Mouse (Mus musculus): ENCODE data around the gene Ctcf.

The Ctcf gene

DNA sequence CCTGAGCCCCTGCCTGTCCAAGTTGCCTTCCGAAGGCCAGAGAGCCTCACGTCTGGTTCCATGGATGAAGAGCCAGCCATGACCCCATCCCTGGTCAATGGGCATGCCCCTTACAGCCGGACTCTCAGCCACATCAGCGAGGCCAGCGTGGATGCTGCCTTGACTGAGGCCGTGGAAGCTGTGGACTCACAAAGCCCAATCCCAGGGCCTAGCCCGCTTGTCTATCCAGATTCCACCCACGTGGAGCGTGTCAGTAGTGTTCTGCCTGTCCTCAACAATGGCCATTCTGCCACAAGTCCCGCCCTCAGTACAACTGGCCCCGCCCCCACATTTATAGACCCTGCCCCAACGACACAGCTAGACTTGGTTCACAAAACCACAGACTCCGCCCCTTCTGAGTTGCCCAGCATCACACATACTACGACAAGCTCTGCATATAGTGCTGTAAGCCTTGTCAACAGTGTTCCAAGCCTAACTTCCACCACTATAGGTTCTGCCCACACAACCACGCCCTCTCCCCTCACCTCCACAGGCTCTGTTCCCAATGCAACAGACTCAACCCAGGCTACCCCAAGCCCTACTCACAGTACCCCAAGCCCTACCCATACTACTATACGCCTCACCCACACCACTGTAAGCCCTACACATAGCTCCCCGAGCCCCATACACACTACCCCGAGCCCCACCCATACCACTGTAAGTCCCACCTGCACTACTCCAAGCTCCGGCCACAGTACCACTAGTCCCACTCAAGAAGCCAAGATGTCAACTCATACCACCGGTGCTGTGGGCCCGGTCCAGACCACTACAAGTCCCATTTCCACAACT, 18.7 kb upstream of the Ctcf start:
- no peak for DNase-seq (ENCODE audit: extremely low spot score)

DNA sequence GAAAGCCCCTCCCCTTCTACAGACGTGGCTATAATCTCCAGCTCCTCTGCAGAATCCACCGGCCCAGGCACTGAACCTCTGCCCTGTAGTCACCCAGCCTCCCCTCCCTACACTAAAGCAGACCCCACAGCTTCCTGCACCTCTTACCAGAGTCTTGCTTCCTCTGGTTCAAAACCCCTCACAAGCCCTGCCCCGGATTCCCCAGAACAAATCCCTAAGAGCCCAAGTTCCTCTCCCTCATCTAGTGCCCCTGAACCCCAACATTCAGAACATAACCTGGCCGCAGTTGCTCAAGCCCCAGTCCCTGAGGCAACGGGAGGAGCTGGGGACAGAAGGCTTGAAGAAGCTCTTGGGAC, 18.1 kb upstream of the Ctcf start:
- DNase-seq (ENCODE audit: extremely low spot score), result no peak

DNA sequence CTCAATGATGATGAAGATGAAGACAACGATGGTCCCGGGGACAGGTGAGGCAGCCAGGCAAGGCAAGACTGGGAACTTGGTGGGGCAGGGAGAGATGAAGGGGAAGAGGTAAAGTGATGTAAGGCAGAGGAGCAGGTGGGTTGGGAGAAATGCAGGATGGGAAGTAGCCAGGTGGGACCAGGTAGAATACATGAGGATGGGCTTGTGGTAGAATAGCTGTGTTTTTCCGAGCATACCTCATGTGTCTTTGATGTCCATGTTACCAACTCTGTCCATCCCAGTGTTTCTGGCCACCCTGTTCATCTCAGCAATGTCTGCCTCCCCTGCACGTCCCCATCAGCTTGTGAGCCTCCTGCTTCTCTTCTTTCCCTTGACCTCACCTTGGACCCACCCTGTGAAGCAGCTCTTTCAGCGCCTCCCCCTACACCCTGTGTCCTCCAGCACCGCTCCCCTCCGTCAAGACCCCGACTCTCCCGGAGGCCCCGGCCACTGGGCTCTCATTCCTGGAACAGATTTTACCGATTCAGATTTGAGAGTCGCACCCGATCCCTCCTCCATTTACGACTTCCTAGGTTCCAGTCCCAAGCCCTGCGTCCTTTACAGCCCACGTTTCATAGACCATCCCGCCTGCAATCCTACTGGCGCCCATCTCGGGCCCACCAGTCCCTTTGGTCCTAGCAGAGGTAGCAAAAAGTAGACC, 17.3 kb upstream of the Ctcf start:
- no peak for DNase-seq (ENCODE audit: extremely low spot score)

DNA sequence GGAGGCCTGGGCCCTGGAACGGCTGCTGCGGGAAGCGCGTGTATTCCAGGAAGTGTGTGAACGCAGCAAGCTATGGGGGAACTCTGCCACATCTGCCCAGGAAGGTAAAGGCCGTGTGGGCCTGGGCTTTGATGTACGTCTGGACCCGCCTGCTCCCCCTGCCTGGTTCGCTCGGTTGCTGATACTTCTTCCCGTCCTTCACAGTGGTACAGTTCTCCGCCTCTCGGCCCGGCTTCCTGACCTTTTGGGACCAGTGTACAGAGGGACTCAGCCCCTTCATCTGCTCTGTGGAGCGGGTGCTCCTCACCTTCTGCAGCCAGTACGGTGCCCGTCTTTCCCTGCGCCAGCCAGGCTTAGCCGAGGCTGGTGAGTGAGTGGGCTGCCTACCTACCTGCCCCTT, 16.2 kb upstream of the Ctcf start:
- no peak for DNase-seq (ENCODE audit: extremely low spot score)

DNA sequence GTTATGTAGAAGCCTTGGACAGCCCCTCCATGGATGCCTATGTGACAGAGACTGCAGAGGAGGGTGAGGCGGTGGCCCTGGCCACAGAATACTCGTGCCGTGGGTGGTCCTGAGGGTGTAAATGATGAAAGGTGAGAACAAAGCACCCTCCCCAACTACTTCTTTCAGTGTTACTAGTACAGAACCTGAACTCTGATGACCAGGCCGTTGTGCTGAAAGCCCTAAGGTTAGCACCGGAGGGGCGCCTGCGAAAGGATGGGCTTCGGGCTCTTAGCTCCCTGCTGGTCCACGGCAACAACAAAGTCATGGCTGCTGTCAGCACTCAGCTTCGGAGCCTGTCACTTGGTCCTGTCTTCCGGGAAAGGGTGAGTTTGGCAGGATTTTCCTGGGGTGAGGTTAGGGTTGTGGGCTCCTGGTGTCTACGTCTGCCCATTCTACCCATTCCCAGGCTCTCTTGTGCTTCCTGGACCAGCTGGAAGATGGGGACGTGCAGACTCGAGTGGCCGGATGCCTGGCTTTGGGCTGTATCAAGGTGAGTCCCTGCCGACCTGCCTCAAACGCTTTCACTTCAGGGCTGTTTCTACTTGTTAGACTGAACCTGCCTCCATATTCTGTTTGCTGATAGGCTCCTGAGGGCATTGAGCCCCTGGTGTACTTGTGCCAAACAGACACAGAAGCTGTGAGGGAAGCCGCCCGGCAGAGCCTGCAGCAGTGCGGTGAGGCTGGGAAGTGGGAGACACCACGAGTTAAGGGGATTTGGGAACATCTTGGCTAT, 15.2 kb upstream of the Ctcf start:
- DNase-seq (ENCODE audit: extremely low spot score), result no peak

DNA sequence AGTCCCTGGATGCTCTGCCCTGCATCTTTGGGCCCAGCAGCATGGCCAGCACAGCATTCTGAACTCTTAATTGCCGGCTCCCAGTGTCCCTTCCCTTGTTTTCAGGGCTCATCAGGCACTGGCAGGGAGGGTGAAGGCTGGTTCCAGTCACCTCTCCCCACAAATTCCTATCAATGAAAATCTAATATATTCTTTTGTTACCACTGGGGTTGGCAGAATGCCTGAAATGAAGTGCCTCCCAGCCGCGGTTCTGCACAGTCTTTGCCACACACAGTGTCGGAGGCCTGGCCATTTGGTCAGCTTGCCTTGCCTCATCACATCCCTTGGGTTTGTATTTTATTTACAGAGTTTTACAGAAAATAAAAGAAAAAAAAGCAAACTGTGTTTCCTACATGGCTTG, 14.5 kb upstream of the Ctcf start:
- DNase-seq (ENCODE audit: extremely low spot score), result no peak

DNA sequence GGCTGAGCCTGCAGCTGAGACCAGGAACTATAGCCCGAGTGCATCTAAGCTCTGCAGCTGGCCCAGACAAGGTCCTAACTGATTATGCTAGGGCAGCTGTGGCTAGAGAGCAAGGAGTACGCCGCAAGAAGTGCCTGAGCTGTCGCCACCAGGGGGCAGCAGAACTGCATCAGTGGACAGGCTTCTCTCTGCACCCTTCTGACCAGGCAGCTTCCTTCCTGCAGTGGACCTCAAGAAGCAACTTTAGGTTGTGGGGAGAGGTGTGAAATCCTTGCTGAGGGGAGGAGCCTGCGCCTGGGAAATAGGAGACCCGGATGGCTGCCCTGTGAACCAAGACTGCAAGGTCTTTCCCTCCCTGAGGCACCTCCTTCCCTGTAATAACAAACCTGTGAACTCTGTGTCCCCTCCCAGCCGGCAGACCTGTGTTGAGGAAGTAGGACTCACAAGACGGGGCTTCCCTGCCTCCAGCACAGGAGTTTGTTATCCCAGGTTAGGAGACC, 13.9 kb upstream of the Ctcf start:
- peak; percentile 92 for DNase-seq (ENCODE audit: extremely low spot score)

DNA sequence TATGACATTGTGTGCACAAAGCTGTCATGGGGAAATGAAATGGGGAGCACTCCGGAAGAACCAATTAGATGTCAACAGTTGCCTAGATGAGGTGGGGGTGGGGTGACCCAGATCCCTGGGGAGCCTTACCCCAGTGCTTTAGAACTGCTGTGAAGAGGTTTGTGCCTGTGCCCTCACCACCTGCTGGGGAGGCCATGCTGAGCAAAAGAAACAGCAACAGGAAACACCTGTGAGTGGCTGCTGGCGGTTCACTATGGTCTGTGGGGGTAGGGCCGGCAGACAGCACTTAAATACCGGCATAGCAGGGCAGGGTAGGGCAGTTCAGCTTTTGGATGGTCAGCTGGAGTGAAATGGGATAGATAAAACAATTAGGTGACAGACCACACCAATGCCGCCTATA, 13.2 kb upstream of the Ctcf start:
- DNase-seq (ENCODE audit: extremely low spot score), result no peak

DNA sequence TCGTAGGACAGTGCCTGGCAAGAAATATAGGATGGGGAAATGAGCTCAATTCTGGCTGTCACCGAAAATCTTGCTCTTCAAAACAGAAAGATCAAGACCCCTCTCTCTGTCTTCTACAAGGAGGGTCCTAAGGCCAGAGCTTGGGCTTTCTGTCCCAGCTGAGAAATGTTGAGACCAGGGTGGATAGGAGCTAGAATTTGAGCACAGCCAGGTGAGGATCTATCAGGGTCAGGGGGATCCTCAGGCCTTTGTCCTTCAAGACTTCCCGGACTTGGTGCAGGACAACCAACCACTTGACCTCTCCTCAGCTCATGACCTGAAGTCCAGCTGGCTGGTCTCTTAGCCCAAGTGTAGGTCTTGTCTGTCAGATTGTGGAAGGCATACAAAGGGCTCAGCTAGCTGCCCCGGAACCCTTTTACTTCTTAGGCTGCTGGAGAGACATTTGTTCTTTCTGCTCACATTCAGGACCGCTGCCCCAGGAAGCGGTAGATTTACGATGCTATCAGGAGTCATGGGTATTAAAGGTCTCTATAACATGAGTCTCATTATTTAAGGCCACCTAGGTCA, 12.6 kb upstream of the Ctcf start:
- DNase-seq (ENCODE audit: extremely low spot score), result no peak

DNA sequence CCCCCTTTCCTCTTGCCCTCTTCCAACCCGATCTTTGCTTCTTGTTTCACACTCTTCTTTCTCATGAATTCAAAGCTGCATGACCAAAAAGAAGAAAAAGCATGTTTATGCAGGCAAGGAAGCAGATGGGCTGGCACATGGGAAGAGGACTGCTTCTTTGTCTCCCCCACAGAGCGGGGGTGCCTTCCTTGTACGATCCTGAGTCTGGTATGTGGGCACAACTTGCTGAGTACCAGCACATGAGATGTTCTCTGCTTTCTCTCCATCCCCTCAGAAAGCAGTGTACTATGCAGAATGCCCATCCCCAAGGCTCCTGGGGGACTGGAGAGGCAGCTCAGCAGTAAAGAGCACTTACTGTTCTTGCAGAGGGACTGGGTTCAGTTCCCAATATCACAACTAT, 12.0 kb upstream of the Ctcf start:
- no peak for DNase-seq (ENCODE audit: extremely low spot score)

DNA sequence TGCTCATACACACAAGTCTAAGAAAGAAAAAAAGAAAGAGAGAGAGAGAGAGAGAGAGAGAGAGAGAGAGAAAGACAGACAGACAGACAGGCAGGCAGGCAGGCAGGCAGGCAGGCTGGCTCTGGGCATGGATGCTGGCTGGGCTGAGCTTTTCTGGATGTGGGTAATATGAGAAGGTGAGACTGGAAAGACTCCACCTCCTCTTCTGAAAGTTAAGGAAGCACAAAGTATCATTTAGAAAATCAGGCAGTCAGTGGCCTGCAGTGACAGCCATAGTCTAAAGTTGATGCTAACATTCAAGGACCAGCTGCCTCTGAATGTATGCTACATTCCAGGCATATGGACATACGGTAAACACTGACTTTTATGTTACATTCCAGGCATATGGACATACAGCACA, 11.5 kb upstream of the Ctcf start:
- peak; percentile 24 for DNase-seq (ENCODE audit: extremely low spot score)

DNA sequence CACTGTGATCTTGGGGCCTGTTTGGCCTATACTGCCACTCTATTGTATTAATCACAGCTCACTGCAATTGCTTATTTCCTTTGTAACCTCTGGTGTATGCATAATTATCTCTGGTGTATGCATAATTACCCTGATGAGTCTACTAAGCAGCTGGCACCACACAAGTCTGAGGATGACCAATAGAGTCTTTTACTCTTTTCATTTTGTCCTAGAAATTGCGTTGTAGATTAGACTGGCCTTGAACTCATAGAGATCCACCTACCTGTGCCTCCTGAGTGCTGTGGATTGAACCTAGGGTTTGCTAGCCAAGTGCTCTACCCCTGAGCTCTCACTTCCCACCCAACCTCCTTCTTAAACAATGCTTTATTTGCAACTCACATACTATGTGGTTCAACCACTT, 10.3 kb upstream of the Ctcf start:
- DNase-seq (ENCODE audit: extremely low spot score), result no peak

DNA sequence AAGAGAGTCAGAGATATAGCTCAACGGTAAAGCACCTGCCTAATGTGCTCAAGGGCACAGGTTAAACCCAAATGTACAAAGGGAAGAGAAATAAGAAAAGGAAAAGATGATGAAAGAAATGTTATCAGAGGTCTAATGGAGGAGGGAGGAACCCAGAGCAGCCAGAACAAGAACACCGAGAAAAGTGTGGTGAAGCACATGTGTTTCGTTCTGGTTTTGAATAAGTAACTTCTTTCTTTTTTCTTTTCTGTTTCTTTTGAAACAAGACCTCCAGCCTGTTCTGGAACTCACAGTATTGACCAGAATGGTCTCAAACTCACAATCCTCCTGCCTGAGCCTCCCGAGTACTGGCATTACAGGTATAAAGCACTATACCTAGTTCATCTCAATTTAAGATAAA, 7.0 kb upstream of the Ctcf start:
- DNase-seq (ENCODE audit: extremely low spot score), result no peak

DNA sequence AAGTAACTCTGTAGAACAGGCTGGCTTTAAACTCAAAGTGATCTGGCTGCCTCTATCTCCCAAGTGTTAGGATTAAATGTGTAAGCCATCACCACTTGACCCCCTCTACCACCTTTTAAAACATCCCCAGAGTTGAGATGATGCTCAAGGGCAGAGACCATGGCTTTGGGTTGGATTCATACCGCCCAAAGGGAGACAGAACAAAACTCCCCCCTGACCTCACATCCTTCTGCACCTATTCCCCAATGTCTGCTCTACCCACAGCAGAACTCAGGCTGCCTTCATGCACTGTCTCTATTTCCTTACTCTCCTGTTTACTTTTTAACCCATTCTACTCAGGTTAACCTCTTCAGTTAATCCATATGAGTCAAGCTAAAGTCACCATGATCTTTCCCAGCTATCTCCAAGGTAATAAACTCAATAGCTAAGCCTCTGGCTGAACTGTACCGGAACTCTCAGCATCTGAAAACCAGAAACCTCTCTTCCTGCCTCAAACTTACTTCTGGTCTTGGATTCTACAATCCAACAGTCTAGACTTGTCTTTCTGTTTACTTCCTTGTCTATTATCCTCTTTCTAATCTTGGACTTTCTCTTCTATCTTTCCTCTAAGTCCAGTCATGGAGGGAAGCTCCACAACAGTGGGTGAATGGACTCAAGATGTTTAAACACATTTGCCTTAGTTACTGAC, 1.5 kb upstream of the Ctcf start:
- DNase-seq (ENCODE audit: extremely low spot score), result no peak

DNA sequence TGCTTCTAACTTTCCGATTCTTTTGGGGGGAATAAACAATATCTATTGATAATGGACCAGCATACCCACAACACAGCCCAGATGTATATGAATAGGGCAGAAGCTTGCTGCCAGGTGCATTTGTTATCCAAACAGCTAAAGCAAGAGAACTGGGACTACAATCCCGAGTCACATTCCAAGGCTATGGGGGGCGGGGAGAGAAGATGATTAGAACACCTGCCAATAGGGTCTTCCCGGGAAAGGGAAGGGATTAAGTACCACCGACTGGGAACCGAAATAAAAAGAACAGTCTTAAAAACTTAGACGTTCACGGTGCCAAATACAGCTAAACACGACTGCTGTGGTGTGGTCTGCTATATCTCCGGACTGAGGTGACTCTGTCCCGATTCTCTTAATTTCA, 887 bp upstream of the Ctcf start:
- DNase-seq (ENCODE audit: extremely low spot score), result no peak

DNA sequence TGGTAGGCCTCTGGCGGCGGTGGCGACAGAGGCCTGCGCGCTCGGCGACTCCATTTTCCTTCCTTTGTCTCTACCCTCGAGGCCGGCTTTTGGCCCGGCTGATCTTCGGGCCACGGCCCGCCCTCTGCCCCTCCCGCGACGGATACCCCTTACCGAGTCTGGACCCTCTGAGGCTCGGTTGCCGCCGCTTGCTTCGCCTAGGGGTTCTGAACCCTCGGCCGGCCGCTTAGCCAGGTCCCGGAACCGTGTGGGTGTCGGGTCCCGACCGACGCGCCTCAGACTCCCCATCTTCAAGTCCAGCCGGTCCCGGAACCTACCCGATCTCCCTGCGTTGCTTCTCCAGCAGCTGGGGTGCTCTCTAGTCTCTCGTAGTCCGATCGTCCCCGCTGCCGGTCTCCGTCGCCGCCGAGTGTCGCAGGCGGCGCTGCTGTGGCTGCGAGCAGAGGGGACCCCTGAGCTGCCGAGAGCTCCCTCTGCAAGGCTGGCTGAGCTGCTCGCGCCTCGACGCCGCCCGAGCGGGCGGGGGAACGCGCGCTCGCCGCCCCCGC, 669 bp downstream of the Ctcf start, which contains the start of gene Agrp:
Gene Agrp, minus strand, starts transcription at position 431 of the 548 bp plus-strand sequence.
- DNase-seq (ENCODE audit: extremely low spot score), result peak; percentile 76

DNA sequence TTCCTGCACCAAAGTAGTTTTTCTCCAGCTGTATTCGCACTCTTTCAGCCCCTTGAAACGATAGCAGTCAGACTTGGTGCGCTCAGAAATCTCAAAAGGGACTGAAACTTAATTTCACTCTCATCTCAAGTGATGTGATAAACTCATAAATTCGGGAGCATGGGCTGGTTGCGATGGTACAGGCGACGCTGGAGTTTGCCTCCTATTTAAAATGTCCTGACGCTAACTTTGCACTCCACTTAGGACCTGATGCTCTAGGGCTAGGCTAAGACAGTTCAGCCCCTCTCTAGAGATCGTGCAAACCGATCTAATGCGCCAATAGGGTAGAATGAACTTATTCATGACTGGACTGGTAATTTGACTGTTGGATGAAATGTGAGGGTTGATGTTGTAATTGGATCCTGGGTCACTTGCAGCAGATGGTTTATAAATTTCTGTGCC, 1.3 kb downstream of the Ctcf start:
- peak; percentile 37 for DNase-seq (ENCODE audit: extremely low spot score)

DNA sequence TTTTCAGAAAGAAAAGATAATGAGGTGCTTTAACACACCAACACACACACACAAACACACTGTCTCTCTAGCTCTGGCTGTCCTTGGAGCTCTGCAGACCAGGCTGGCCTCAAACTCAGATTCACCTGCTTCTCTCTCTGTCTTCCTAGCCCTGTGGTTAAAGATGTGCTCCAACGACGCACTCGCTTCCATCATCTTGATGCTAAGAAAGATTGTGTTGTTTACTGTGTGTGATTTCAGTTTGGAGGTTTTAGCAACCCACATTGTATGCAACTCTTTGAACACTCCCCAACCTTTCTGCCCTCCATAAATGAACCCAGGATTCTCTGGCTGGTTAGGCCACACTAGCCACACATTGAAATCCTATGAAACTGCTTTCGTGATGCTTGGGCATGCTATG, 2.1 kb downstream of the Ctcf start:
- DNase-seq (ENCODE audit: extremely low spot score), result no peak

DNA sequence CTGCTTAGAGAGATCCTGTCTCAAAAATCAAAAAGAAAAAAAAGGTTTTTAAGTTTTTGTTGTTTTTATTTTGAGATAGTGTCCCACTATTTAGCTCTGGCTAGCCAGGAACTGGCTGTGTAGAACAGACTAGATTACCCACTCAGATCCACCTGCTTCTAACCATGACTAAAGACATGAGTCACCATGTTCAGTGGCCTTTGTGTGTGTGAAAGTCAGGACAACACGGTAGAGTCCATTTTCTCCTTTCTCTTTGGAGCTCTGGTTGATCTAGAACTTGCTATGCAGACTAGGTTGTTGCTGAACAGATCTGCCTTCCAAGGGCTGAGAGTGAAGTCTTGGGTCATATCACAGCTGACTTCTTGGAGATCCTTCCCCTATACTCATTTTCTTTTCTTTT, 3.5 kb downstream of the Ctcf start:
- DNase-seq (ENCODE audit: extremely low spot score), result no peak

DNA sequence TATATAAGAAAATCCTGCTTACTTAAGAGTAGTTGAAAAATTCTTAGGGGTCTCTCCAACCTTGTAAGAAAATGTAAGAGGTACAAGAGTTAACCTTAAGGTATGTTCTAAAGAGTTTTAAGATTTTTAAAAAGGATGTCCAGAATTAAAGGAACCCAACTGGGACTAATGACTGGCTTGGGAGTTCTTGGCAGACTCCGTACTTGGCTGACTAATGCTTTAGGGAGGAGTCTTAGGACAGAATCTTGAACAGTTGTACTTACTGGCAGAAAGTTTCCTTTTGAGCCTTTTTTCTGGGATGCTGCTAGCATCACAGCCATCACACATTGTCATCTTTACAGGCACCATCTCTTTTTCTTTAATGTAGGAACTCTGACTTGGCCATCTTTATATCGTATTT, 4.1 kb downstream of the Ctcf start:
- DNase-seq (ENCODE audit: extremely low spot score), result no peak

DNA sequence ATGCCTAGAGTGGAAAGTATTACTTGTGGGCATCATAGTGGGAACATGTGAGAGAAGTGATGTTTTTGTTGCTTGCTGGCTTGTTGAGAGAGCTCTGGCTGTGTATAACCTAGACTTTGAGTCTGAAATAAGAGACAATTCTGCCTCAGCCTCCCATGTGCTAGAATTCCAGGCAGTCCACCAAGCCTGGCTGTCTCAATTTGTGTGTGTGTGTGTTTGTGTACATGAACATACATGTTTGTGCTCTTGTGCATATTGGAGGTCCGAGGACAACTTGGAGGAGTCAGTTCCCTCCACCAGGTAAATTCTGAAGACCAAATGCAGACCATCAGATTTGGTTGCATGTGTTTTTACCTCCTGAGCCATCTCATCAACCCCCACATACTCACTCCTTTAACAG, 8.8 kb downstream of the Ctcf start:
- DNase-seq (ENCODE audit: extremely low spot score), result no peak
